Mouse (Mus musculus) brain, adult 2 months (tissue): ENCODE results near the gene Ppp1r18.

Source experiments
- DNase-seq: peaks from one replicate; pipeline ENCODE4 v3.0.0; 2011; ENCODE audit warnings: low read depth, low spot score

Ppp1r18 gene

GRCm38 (mm10) chr17:35865481-35866280, at the start of gene Ppp1r18:
TSS of gene Ppp1r18 (plus strand) at chr17:35865593.
- peak; percentile 40 for DNase-seq

- no peak for DNase-seq
Observed at GRCm38 (mm10) chr17:35815836-35816235, 49.6 kb upstream of the Ppp1r18 start.

GRCm38 (mm10) chr17:35816686-35817085, 48.7 kb upstream of the Ppp1r18 start:
- DNase-seq, result no peak

GRCm38 (mm10) chr17:35817226-35817625, 48.2 kb upstream of the Ppp1r18 start:
- DNase-seq, result no peak

- no peak for DNase-seq
Observed at GRCm38 (mm10) chr17:35820111-35820510, 45.3 kb upstream of the Ppp1r18 start.

- DNase-seq, result peak; percentile 84
Observed at GRCm38 (mm10) chr17:35821439-35822430, 43.7 kb upstream of the Ppp1r18 start, which contains the start of gene Ier3. TSS of gene Ier3 (plus strand) at chr17:35821684.

- no peak for DNase-seq
Observed at GRCm38 (mm10) chr17:35822564-35822963, 42.8 kb upstream of the Ppp1r18 start.

GRCm38 (mm10) chr17:35822964-35823937, 42.1 kb upstream of the Ppp1r18 start, which contains the start of gene Flot1:
TSS of gene Flot1 (plus strand) at chr17:35823230.
- DNase-seq, result peak; percentile 90

GRCm38 (mm10) chr17:35824402-35824801, 41.0 kb upstream of the Ppp1r18 start:
- DNase-seq, result no peak

GRCm38 (mm10) chr17:35825109-35825850, 40.1 kb upstream of the Ppp1r18 start:
- no peak for DNase-seq

GRCm38 (mm10) chr17:35829737-35830136, 35.7 kb upstream of the Ppp1r18 start:
- peak; percentile 92 for DNase-seq

GRCm38 (mm10) chr17:35832400-35833238, 32.8 kb upstream of the Ppp1r18 start:
- DNase-seq, result no peak

- DNase-seq, result no peak
Observed at GRCm38 (mm10) chr17:35833239-35833751, 32.1 kb upstream of the Ppp1r18 start.

- no peak for DNase-seq
Observed at GRCm38 (mm10) chr17:35833894-35834293, 31.5 kb upstream of the Ppp1r18 start.

GRCm38 (mm10) chr17:35834696-35835422, 30.5 kb upstream of the Ppp1r18 start:
- peak; percentile 76 for DNase-seq

- peak; percentile 55 for DNase-seq
Observed at GRCm38 (mm10) chr17:35835424-35836140, 29.8 kb upstream of the Ppp1r18 start.

GRCm38 (mm10) chr17:35836178-35836965, 29.0 kb upstream of the Ppp1r18 start:
- DNase-seq, result peak; percentile 95
